Mouse (Mus musculus): ENCODE measurements at regions not wholly inside any gene's neighbourhood (a gene's known extent, or its start where the extent isn't known, plus 50 kb on each side); places are given as distances from the start of the nearest gene placed in this dataset.

GRCm38 (mm10) chr12:71370091-71370490 lies 60.4 kb downstream of the Dact1 start:
- DNase-seq (ENCODE audit: low spot score in 2 of 2) = no peak

- DNase-seq (ENCODE audit: low spot score in 2 of 2) = peak in 1 of 2 experiments; percentile 33
Measured at GRCm38 (mm10) chr12:71371948-71372347, 62.3 kb downstream of the Dact1 start.

DNA sequence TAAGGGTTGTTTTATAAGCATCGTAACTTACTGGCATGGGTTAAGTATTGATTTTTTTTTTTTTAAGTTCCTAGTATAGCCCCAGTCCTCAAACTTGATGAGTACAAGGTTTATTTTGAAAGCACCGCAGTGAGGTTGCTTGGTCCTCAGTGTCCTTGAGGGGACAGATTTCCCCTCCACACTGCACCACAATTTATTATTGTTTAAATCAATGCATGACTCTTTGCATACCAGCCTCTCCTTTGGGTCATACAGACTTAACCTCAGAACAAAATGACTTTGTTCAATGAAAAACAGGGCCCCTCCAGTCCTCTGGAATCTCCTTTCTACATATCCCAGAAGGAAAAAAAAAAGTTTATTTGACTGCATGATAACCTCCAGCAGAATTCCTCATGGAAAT lies 63.9 kb downstream of the Dact1 start:
- DNase-seq (ENCODE audit: low spot score in 2 of 2) = no peak

- no peak for DNase-seq (ENCODE audit: low spot score in 2 of 2)
Measured at GRCm38 (mm10) chr12:71376446-71376845, 66.8 kb downstream of the Dact1 start.

- no peak for DNase-seq (ENCODE audit: low spot score in 2 of 2)
Measured at GRCm38 (mm10) chr12:71376966-71377365, 67.3 kb downstream of the Dact1 start.

GRCm38 (mm10) chr12:71379626-71380423 lies 70.1 kb downstream of the Dact1 start:
- no peak for DNase-seq (ENCODE audit: low spot score in 2 of 2)

- no peak for DNase-seq (ENCODE audit: low spot score in 2 of 2)
Measured at GRCm38 (mm10) chr12:71380424-71380761, 70.7 kb downstream of the Dact1 start.

DNA sequence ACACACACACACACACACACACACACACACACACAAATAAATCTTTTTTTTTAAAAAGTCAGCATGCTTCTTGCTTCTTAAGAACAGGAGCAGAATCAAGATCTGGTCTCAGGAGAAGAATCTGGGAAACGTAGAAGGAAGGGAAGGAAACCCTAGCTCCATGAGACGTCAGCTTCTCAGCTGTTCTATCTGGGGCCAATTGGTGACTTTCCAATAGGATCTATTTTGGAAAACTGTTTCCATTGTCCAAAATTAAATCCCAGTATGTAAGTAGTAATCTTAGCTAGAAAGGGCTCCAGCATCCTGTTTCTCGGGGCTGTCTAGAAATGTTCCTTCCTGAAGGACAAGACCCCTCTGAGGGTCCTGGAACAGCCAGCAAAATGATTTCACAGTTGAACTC lies 76.6 kb downstream of the Dact1 start:
- DNase-seq (ENCODE audit: low spot score in 2 of 2) = no peak

DNA sequence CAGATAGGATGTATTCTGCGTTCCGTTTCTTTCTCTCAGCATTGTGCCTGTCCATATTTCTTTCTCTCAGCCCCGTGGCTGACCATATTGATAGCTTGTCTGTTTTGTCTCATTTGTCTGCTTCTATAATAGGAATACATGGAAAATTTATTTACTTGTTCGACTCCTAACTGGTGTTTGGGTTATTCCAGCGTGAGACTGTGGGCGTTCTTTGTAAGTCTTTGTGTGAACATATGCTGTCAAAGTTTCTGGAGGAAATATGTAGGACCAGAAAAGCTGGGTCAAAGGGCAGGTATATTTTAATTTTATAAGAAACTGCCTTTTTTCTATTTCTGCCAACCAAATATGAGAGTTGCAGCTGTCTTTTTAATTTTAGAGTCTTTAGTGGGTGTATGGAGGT lies 81.8 kb downstream of the Dact1 start:
- DNase-seq (ENCODE audit: low spot score in 2 of 2) = peak in 1 of 2 experiments; percentile 40

GRCm38 (mm10) chr12:71393752-71394151 lies 84.1 kb downstream of the Dact1 start:
- DNase-seq (ENCODE audit: low spot score in 2 of 2) = no peak

- DNase-seq (ENCODE audit: low spot score in 2 of 2) = no peak
Measured at GRCm38 (mm10) chr12:71397456-71397855, 87.8 kb downstream of the Dact1 start.

- peak; percentile 56 to 64 for DNase-seq (ENCODE audit: low spot score in 2 of 2)
Measured at GRCm38 (mm10) chr12:71398701-71399100, 89.0 kb downstream of the Dact1 start.

DNA sequence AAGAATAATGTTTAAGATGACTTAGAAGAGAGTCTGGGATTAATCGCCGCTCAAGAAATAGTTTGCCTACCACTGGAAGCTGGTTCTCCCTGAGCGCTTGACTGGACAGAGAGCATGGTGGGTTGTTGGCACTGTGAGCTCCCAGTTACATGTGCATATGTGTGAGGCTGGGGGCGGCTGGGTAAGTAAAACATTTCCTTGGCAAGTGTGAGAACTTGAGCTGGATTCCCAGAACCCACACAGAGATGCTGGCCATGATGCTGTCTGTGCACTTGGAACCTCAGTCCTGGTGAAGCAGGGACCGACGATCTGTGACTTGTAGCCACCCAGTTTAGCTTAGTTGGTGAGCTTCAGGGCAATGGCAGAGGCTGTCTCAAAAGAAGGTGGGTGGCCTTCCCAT lies 90.5 kb downstream of the Dact1 start:
- DNase-seq (ENCODE audit: low spot score in 2 of 2) = no peak

DNA sequence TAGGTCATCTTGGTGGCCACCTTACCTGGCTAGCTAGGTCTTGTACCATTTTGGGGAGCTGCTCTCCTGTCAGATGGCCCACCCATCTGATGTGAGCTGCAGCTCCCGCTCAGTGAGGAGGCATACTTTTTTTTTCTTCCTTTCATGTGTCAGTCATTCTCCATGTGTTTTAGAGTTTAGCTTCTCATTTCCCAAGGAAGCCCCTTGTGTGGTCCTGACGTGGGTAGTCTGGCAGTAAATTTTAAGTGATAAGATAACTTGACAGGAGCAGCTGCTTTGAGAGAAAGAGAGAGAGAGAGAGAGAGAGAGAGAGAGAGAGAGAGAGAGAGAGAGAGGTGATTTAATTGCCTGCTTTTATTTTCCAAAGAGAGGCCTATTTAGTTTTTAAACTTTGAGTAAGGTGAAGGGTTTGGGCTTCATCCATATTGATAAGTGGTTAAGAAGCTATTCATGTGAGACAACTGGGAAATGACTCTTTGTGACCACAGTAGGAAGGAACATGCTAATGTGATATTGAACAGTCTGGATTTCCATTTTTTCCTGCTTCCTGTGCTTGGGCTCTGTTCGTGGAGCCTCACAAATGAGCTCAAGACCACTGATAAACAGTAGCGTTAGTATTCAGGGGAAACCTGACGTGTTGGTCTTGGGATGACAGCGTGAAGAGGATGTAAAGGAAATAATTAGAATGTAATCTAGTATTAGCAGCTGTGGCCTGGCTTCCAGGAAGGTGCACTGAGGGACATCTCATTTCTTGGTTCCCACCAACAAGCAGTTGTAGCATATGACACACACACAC lies 92.1 kb downstream of the Dact1 start:
- no peak for DNase-seq (ENCODE audit: low spot score in 2 of 2)

GRCm38 (mm10) chr12:71407294-71407693 lies 97.6 kb downstream of the Dact1 start:
- no peak for DNase-seq (ENCODE audit: low spot score in 2 of 2)

DNA sequence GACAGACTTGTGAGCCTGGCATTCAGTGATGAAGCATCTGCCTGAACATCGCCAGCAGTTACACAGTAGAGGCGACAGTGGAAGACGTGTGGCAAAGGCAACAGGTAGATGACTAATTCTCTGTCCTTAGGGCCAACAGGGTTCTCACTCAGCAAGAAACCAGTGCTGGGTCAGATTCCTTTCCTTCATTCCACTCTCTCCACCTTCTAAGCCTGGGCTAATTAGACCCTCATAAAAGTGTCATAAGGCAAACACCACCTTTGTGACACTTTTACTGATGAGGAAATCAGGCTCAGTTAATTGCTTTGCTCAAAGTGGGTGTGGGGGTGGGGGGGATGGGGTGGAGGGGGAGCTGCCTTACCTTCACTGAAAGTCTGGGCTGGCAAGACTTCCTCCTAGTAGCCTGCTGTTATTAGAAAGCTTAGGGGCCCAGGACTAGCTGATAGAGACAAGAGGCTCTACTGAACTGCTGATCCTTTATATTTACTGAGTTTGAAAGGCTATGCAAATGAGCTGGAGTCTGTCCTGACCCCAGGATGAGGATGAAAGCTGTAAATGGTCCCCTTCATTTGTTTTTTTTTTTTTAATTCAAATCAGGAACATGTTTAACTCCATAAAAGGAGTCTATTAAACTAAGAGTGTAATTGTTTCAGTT lies 98.8 kb downstream of the Dact1 start:
- DNase-seq (ENCODE audit: low spot score in 2 of 2) = no peak

GRCm38 (mm10) chr12:71412331-71412730 lies 102.6 kb downstream of the Dact1 start:
- DNase-seq (ENCODE audit: low spot score in 2 of 2) = no peak

DNA sequence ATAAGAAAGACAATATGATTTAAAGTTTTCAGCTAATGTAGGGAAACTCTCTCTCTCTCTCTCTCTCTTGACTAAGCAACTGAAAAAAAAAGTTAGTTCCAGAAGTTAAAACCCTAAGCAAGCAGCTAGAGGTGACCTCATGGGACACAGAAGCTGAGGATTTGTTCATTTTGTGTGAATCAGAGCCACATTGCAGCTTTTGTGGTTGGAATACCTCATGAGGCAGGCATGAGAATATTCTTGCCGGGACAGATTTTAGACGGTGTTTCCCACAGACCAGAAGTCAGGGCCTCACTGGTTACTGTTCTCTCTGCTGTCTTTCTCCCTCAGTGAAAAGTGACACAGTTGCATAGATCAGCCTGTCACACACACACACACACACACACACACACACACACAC lies 107.3 kb downstream of the Dact1 start:
- DNase-seq (ENCODE audit: low spot score in 2 of 2) = no peak

- DNase-seq (ENCODE audit: low spot score in 2 of 2) = no peak
Measured at GRCm38 (mm10) chr12:71418186-71418585, 108.5 kb downstream of the Dact1 start.

DNA sequence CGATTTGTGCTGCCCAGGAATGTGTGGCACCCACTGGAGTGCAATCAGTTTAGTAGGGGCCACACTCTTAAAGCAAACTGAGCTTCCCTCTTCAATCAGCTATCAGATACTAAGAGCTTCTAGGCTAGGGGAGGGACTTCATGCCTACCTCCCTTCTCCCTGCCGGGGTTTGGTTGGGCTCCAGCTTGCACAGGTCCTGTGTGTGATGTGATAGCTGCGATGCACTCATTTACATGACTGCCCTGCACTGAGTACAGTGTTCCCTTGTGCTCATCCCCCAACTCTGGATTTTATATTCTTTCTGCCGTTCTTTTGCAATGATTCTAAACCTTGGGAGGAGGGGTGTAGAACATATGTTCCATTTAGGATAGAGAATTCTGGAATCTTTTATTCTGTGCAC lies 109.5 kb downstream of the Dact1 start:
- no peak for DNase-seq (ENCODE audit: low spot score in 2 of 2)

DNA sequence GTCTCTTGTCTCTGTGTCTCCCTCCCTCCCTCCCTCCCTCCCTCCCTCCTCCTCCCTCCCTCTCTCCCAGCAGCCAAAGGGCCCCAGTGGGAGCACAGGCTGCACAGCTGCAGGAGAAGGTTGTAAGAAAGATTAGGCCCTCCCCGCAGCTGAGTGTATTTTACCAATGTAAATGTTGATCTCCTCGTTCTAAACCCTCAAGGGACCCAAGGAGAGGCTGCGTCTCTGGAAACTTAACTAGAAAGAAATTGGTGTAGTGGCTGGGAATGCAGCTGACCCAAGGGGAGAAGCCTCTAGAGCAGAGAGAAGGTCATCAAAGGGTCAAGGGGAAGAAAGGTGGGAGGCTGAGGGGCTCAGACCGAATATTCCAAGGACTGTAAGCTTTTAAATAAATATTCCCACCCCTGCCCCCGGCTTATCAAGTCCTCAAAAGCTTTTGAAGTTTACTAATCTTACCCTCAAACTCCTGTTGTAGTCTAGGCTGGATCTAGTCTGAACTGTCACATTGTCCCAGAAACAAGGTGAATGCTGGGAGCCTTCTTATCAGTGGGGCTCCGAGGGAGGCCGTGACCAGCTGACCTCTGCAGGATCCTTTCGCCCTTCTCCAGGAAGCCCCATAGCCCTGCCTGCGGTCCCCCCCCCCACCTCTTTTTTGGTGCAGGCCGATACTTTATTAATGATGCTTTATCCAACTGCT lies 116.5 kb downstream of the Dact1 start:
- no peak for DNase-seq (ENCODE audit: low spot score in 2 of 2)

GRCm38 (mm10) chr12:71427974-71428373 lies 118.3 kb downstream of the Dact1 start:
- DNase-seq (ENCODE audit: low spot score in 2 of 2) = no peak

All from right cerebral cortex, postnatal 10 days (tissue).